Mouse (Mus musculus) spleen, adult 2 months (tissue): Measurements from ENCODE around the gene Itgb3bp. TPM values are rescaled to one million over a fixed set of nuclear protein-coding genes. Genes with fewer than 3 reads are reported as not detected.
A peak's percentile ranks its signal among the peaks of the same experiment; 100 is the strongest.

Source experiments
- DNase-seq, 2 experiments: peaks; one replicate each; pipeline versions ENCODE4 v3.0.0 to v3.0.0-alpha.2; 2012 to 2021; ENCODE audit warnings: low spot score in 2 of 2, low read depth in 1 of 2
- H3K27ac ChIP-seq: fragments of 200-500 bp; 2 replicates; pipeline ENCODE4 v1.5.1; 2012; ENCODE audit warnings: low read length, inconsistent platforms; ENCODE audit not compliant: insufficient read depth
- H3K27me3 ChIP-seq: fragments of 200-500 bp; 2 replicates; pipeline ENCODE4 v1.6.1; 2012; ENCODE audit warnings: mild to moderate bottlenecking, moderate library complexity, low read length, inconsistent platforms; ENCODE audit not compliant: control insufficient read depth, insufficient read depth
- H3K36me3 ChIP-seq: fragments of 200-500 bp; 2 replicates; pipeline ENCODE4 v1.6.1; 2012; ENCODE audit warnings: mild to moderate bottlenecking, low read length, inconsistent platforms; ENCODE audit not compliant: control insufficient read depth, insufficient read depth
- H3K4me1 ChIP-seq: fragments of 200-500 bp; 2 replicates; pipeline ENCODE4 v1.6.1; 2011; ENCODE audit warnings: inconsistent platforms; ENCODE audit not compliant: control insufficient read depth, insufficient read depth, insufficient read length
- H3K4me3 ChIP-seq: fragments of 200-500 bp; 2 replicates; pipeline ENCODE4 v1.5.1; 2011; ENCODE audit warnings: mild to moderate bottlenecking, inconsistent platforms; ENCODE audit not compliant: insufficient read depth, insufficient read length; ENCODE audit errors: extremely low read depth
- CTCF ChIP-seq: fragments of 200-500 bp; IDR thresholded peaks from 2 replicates; pipeline ENCODE4 v1.5.1; 2011; ENCODE audit warnings: mild to moderate bottlenecking, inconsistent platforms; ENCODE audit not compliant: insufficient read depth, insufficient read length, insufficient replicate concordance; ENCODE audit errors: extremely low read depth
- POLR2A ChIP-seq: fragments of 200-500 bp; IDR thresholded peaks from 2 replicates; pipeline ENCODE4 v1.6.1; 2011; ENCODE audit warnings: low read depth, low read length, inconsistent platforms
- WGBS: fragments of 180-500 bp; shearing (Covaris S2); methylation state at CpG from one replicate; pipeline ENCODE4 v1.1.7; 2018; 5-methylcytosine and 5-hydroxymethylcytosine counted together
- polyA plus RNA-seq: library from polyadenylated mRNA; depleted of rRNA; stranded (reverse); fragments of >200 nt; gene quantifications from 2 replicates; pipeline ENCODE4 v1.2.3, GENCODE M21; 2012; rRNA removed

The Itgb3bp gene
- 0.39 and 0.40 TPM in 2 replicates for polyA plus RNA-seq

DNA sequence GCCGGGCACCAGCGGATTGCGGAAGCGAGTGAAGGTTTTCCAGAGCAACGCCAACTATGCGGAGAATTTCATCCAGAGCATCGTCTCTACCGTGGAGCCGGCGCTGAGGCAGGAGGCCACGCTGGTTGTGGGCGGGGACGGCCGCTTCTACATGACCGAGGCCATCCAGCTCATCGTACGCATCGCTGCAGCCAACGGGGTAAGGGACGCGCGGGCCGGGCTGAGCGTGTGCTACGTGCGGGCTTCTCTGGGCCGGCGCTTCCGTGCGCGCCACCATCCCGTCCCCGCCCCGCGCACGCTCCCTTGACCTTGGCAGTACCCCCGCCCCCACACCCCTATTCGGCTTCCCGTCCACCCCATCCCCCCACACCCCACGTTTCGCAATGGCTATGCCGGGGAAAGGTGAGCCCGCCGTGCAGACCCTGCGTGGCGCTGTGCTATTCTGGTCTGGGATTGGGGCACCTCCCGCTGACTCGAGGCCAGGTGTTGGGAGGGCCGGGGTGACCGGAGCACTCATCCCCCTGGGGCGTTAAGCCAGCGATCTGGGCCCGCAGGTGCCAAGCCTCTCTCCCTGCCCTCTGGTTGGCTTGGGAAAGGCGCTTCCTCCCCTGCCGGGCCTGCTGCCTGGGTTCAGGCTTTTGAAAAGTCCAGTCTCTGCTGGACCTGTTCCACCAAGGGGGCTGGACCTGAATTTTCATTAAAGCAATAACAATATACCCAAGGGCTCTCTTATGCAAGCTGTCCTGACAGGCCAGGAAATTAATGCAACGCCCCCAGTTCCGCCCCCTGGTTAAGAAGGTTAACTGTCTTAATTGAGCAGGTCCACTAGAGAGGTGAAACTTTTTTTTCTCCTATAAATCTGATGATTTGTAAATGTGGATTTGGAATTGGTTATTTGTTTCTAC, at the start of gene Itgb3bp:
Itgb3bp (minus strand) TSS at position 201 of the 905 bp plus-strand sequence.
- TF ChIP-seq CTCF (no peak), POLR2A (no peak)
- 2% methylated on average over 57 of the region's 57 CpGs for WGBS
- DNase-seq: peak; percentile 7 to 54
- Histone ChIP-seq H3K4me3 (peak within 1 kb of the TSS; percentile 95), H3K27me3 (no peaks in the 10 kb centered on the region), H3K36me3 (no peaks in the 10 kb centered on the region), H3K27ac (peak within 1 kb of the TSS; percentile 63), H3K4me1 (no peaks in the 10 kb centered on the region)

- no peaks in the 10 kb centered on the region for H3K4me1 ChIP-seq
- no peak for TF ChIP-seq POLR2A
- TF ChIP-seq CTCF: no peak
- no peaks in the 10 kb centered on the region for H3K27me3 ChIP-seq
- H3K36me3 ChIP-seq: peaks cover 10% of the 10 kb centered on the region; the same call in 1 of the 2 replicates
- DNase-seq: no peak
- no peak overlapping the region for H3K27ac ChIP-seq
- 96% methylated on average over 5 of the region's 5 CpGs for WGBS
- H3K4me3 ChIP-seq: no peak overlapping the region
Observed at GRCm38 (mm10) chr4:99979326-99979725, 49.7 kb upstream of the Itgb3bp start.

DNA sequence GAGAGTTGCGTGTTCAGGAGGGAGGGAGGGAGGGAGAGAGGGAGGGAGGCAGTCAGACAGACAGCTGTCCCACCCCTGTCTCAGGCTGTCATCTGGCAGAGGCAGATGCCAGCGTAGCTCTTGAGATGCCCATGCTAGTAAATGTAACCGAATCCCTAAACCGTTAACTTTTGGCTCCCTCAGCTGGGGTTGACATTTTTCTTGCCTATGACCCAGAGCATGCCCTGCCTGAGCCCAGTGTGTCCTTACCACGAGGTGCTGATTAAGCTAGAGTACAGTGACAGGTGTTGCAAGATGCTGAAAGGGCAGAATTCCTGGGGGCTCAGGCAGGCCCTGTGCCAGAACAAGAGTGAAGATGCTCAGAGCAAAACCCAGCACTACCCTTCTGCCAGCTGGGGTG, 44.8 kb upstream of the Itgb3bp start:
- Histone ChIP-seq H3K4me3 (no peak overlapping the region), H3K36me3 (peaks cover 10% of the 10 kb centered on the region), H3K27ac (no peak overlapping the region), H3K4me1 (no peaks in the 10 kb centered on the region), H3K27me3 (no peaks in the 10 kb centered on the region)
- DNase-seq: no peak
- WGBS: 92% methylated on average over 5 of the region's 5 CpGs
- TF ChIP-seq CTCF: no peak
- no peak for TF ChIP-seq POLR2A

GRCm38 (mm10) chr4:99973931-99974330, 44.3 kb upstream of the Itgb3bp start:
- Histone ChIP-seq H3K4me3 (no peak overlapping the region), H3K4me1 (no peaks in the 10 kb centered on the region), H3K36me3 (peaks cover 10% of the 10 kb centered on the region), H3K27ac (no peak overlapping the region), H3K27me3 (no peaks in the 10 kb centered on the region)
- WGBS: 85% methylated on average over 1 of the region's 1 CpGs
- no peak for DNase-seq
- TF ChIP-seq POLR2A (no peak), CTCF (no peak)

- no peaks in the 10 kb centered on the region for H3K27me3 ChIP-seq
- WGBS: 88% methylated on average over 6 of the region's 6 CpGs
- no peaks in the 10 kb centered on the region for H3K4me1 ChIP-seq
- no peak for DNase-seq
- no peak overlapping the region for H3K27ac ChIP-seq
- peaks cover 9% of the 10 kb centered on the region for H3K36me3 ChIP-seq
- H3K4me3 ChIP-seq: no peak overlapping the region
- TF ChIP-seq CTCF (no peak), POLR2A (no peak)
Observed at GRCm38 (mm10) chr4:99972886-99973285, 43.3 kb upstream of the Itgb3bp start.

DNA sequence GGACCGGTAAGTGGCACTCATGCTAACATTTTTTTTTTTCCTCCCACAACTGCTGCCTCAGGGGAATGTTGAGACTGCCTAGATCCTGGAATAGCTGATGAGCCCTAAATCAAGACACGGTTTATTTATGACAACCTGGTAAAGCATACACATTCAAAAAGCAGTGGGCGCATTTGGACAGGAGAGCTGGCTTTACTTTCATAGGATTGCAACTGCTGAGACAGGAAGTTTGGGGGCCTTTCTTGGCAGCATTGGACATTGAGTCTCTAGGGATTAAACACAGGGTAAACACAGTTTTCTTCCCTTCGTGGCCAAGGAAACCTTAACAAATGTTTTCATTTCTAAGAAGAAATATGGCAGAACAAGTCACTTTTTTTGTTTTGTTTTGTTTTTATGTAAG, 40.5 kb upstream of the Itgb3bp start:
- TF ChIP-seq POLR2A: no peak
- H3K36me3 ChIP-seq: peaks cover 15% of the 10 kb centered on the region
- H3K27me3 ChIP-seq: no peaks in the 10 kb centered on the region
- 82% methylated on average over 4 of the region's 4 CpGs for WGBS
- no peak overlapping the region for H3K27ac ChIP-seq
- H3K4me1 ChIP-seq: no peaks in the 10 kb centered on the region
- no peak for DNase-seq
- no peak overlapping the region for H3K4me3 ChIP-seq

- 92% methylated on average over 5 of the region's 5 CpGs for WGBS
- peaks cover 15% of the 10 kb centered on the region for H3K36me3 ChIP-seq
- no peak overlapping the region for H3K4me3 ChIP-seq
- no peaks in the 10 kb centered on the region for H3K27me3 ChIP-seq
- no peak overlapping the region for H3K27ac ChIP-seq
- DNase-seq: no peak
- H3K4me1 ChIP-seq: no peaks in the 10 kb centered on the region
- TF ChIP-seq CTCF (no peak), POLR2A (no peak)
Observed at GRCm38 (mm10) chr4:99969328-99969727, 39.7 kb upstream of the Itgb3bp start.
